Mouse (Mus musculus): ENCODE measurements around the gene Ccdc69. TPM values are rescaled to one million over a fixed set of nuclear protein-coding genes. Genes with fewer than 3 reads are reported as not detected.

Ccdc69 gene
- polyA plus RNA-seq, 1 experiment from 2014 or later, result 5.1 TPM

DNA sequence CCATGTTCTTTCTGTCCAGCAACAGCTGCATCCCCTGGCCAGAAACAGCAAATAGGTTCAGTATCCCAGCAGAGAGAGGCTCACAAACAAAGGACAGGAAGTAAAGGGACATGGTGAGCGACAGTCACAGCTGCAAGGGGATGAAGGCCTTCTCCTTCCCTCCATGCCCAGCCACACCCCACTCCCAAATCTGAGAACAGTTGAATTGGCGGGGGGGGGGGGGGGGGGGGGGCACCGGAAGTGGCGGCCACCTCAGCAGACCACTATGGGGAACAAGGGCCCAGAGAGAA lies 46.0 kb downstream of the Ccdc69 start:
- no peak for TF ChIP-seq EP300 (optimal IDR thresholded peaks at IDR 0.05)
- TF ChIP-seq CTCF (IDR thresholded peaks at IDR 0.05; ENCODE audit: low read depth), result no peak
- Histone ChIP-seq H3K36me3 (ENCODE audit: control insufficient read depth, insufficient read depth, low read length) (no peaks in the 10 kb centered on the region), H3K27ac (replicated peaks) (peak overlapping the region; percentile 89), H3K4me3 (ENCODE audit: low read depth, low read length) (peak overlapping the region; percentile 74), H3K27me3 (ENCODE audit: control insufficient read depth, insufficient read depth, low read length) (no peaks in the 10 kb centered on the region), H3K4me2 (replicated peaks; ENCODE audit: low read depth) (peak overlapping the region; percentile 86), H3K4me1 (replicated peaks; ENCODE audit: control insufficient read depth, insufficient read depth) (peaks cover 11% of the 10 kb centered on the region), H3K9me3 (ENCODE audit: control insufficient read depth, low read length) (no peaks in the 10 kb centered on the region), H3K9ac (ENCODE audit: low read length) (peak overlapping the region; percentile 81)
- DNase-seq (ENCODE audit: low spot score) (no peak), ATAC-seq (ENCODE audit: low FRiP score, low TSS enrichment) (no peak)
- 40% methylated on average over 1 of the region's 4 CpGs for WGBS

- Histone ChIP-seq H3K9me3 (ENCODE audit: control insufficient read depth, low read length) (no peaks in the 10 kb centered on the region), H3K4me1 (replicated peaks; ENCODE audit: control insufficient read depth, insufficient read depth) (peaks cover 15% of the 10 kb centered on the region), H3K27ac (replicated peaks) (peak overlapping the region; percentile 89), H3K36me3 (ENCODE audit: control insufficient read depth, insufficient read depth, low read length) (no peaks in the 10 kb centered on the region), H3K9ac (ENCODE audit: low read length) (peak overlapping the region; percentile 81), H3K4me2 (replicated peaks; ENCODE audit: low read depth) (peak overlapping the region; percentile 86), H3K27me3 (ENCODE audit: control insufficient read depth, insufficient read depth, low read length) (no peaks in the 10 kb centered on the region), H3K4me3 (ENCODE audit: low read depth, low read length) (peak overlapping the region; percentile 74)
- peak; percentile 21; the same call in 1 of the 2 replicates for ATAC-seq (ENCODE audit: low FRiP score, low TSS enrichment)
- no peak for TF ChIP-seq CTCF (IDR thresholded peaks at IDR 0.05; ENCODE audit: low read depth)
- TF ChIP-seq EP300 (optimal IDR thresholded peaks at IDR 0.05), result no peak
- DNase-seq (ENCODE audit: low spot score), result peak; percentile 24
- WGBS, result 22% methylated on average over 10 of the region's 10 CpGs
Observed at GRCm38 (mm10) chr11:55031211-55031990, 46.5 kb downstream of the Ccdc69 start.

DNA sequence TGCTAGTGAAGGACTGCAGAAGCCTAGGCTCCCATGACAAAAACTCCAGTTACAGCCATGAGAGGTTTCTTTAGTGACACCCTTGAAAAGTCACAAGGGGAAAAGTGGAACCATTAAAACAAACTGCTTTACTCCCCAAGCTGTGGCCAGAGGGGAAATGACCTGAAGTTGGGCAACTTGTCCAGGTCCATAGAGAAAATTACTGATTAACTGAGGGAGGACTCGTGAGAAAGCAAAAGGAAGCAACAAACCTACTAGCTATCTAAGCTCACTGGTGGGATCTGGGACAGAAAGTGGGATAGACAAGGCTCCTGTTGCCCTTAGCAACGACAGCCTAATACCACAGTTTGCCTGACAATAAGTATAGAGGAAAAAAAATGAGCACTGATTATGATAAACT lies 49.4 kb downstream of the Ccdc69 start:
- Histone ChIP-seq H3K9me3 (ENCODE audit: control insufficient read depth, low read length) (no peaks in the 10 kb centered on the region), H3K4me3 (ENCODE audit: low read depth, low read length) (no peak overlapping the region), H3K27me3 (ENCODE audit: control insufficient read depth, insufficient read depth, low read length) (no peaks in the 10 kb centered on the region), H3K9ac (ENCODE audit: low read length) (no peak overlapping the region), H3K27ac (replicated peaks) (0 out of 2 replicates have a peak overlapping the region, but pooled peaks have one; percentile 67), H3K36me3 (ENCODE audit: control insufficient read depth, insufficient read depth, low read length) (no peaks in the 10 kb centered on the region), H3K4me1 (replicated peaks; ENCODE audit: control insufficient read depth, insufficient read depth) (peaks cover 33% of the 10 kb centered on the region), H3K4me2 (replicated peaks; ENCODE audit: low read depth) (no peak overlapping the region)
- DNase-seq (ENCODE audit: low spot score) (no peak), ATAC-seq (ENCODE audit: low FRiP score, low TSS enrichment) (no peak)
- WGBS, result 50% methylated on average over 2 of the region's 2 CpGs
- TF ChIP-seq EP300 (optimal IDR thresholded peaks at IDR 0.05) (no peak), CTCF (IDR thresholded peaks at IDR 0.05; ENCODE audit: low read depth) (no peak)

GRCm38 (mm10) chr11:55027204-55027855 lies 50.6 kb downstream of the Ccdc69 start:
- Histone ChIP-seq H3K4me2 (replicated peaks; ENCODE audit: low read depth) (no peak overlapping the region), H3K9ac (ENCODE audit: low read length) (no peak overlapping the region), H3K9me3 (ENCODE audit: control insufficient read depth, low read length) (no peaks in the 10 kb centered on the region), H3K27me3 (ENCODE audit: control insufficient read depth, insufficient read depth, low read length) (no peaks in the 10 kb centered on the region), H3K4me1 (replicated peaks; ENCODE audit: control insufficient read depth, insufficient read depth) (peaks cover 36% of the 10 kb centered on the region), H3K36me3 (ENCODE audit: control insufficient read depth, insufficient read depth, low read length) (no peaks in the 10 kb centered on the region), H3K27ac (replicated peaks) (peak overlapping the region; percentile 67), H3K4me3 (ENCODE audit: low read depth, low read length) (no peak overlapping the region)
- ATAC-seq (ENCODE audit: low FRiP score, low TSS enrichment) (peak; percentile 35; the same call in 1 of the 2 replicates), DNase-seq (ENCODE audit: low spot score) (peak; percentile 69)
- WGBS, result 51% methylated on average over 2 of the region's 2 CpGs
- TF ChIP-seq CTCF (IDR thresholded peaks at IDR 0.05; ENCODE audit: low read depth) (no peak), EP300 (optimal IDR thresholded peaks at IDR 0.05) (no peak)

GRCm38 (mm10) chr11:55025896-55026295 lies 52.0 kb downstream of the Ccdc69 start:
- WGBS, result 42% methylated on average over 4 of the region's 4 CpGs
- DNase-seq (ENCODE audit: low spot score) (peak; percentile 31), ATAC-seq (ENCODE audit: low FRiP score, low TSS enrichment) (no peak)
- H3K27me3 ChIP-seq (ENCODE audit: control insufficient read depth, insufficient read depth, low read length), result no peaks in the 10 kb centered on the region
- no peak for TF ChIP-seq EP300 (optimal IDR thresholded peaks at IDR 0.05)
- TF ChIP-seq CTCF (IDR thresholded peaks at IDR 0.05; ENCODE audit: low read depth), result no peak
- H3K9me3 ChIP-seq (ENCODE audit: control insufficient read depth, low read length), result no peaks in the 10 kb centered on the region
- H3K4me1 ChIP-seq (replicated peaks; ENCODE audit: control insufficient read depth, insufficient read depth), result peaks cover 46% of the 10 kb centered on the region
- peak overlapping the region; percentile 46; the same call in 1 of the 2 replicates for H3K27ac ChIP-seq (replicated peaks)
- no peak overlapping the region for H3K4me3 ChIP-seq (ENCODE audit: low read depth, low read length)
- H3K4me2 ChIP-seq (replicated peaks; ENCODE audit: low read depth), result no peak overlapping the region
- H3K36me3 ChIP-seq (ENCODE audit: control insufficient read depth, insufficient read depth, low read length), result no peaks in the 10 kb centered on the region
- no peak overlapping the region for H3K9ac ChIP-seq (ENCODE audit: low read length)

- no peak overlapping the region for H3K9ac ChIP-seq (ENCODE audit: low read length)
- H3K36me3 ChIP-seq (ENCODE audit: control insufficient read depth, insufficient read depth, low read length), result no peaks in the 10 kb centered on the region; the same call in none of the 2 replicates
- ATAC-seq (ENCODE audit: low FRiP score, low TSS enrichment) (0 out of 2 replicates have a peak, but pooled peaks have one; percentile 1), DNase-seq (ENCODE audit: low spot score) (no peak)
- peak overlapping the region; percentile 37 for H3K4me2 ChIP-seq (replicated peaks; ENCODE audit: low read depth)
- peak overlapping the region; percentile 85 for H3K27ac ChIP-seq (replicated peaks)
- 39% methylated on average over 3 of the region's 3 CpGs for WGBS
- H3K27me3 ChIP-seq (ENCODE audit: control insufficient read depth, insufficient read depth, low read length), result no peaks in the 10 kb centered on the region
- H3K4me1 ChIP-seq (replicated peaks; ENCODE audit: control insufficient read depth, insufficient read depth), result peaks cover 46% of the 10 kb centered on the region
- no peaks in the 10 kb centered on the region for H3K9me3 ChIP-seq (ENCODE audit: control insufficient read depth, low read length)
- TF ChIP-seq EP300 (optimal IDR thresholded peaks at IDR 0.05) (no peak), CTCF (IDR thresholded peaks at IDR 0.05; ENCODE audit: low read depth) (no peak)
- H3K4me3 ChIP-seq (ENCODE audit: low read depth, low read length), result no peak overlapping the region
Observed at GRCm38 (mm10) chr11:55023583-55023982, 54.3 kb downstream of the Ccdc69 start.
